Mouse (Mus musculus) C2C12 (cell line): Measurements from ENCODE around the gene Chadl. TPM values are rescaled to one million over a fixed set of nuclear protein-coding genes. Genes with fewer than 3 reads are reported as not detected.
"Not testable (repeated sequence)": the region's sequence is repeated elsewhere in the genome, so short reads cannot be mapped to it uniquely, and the experiment has no call there.

Source experiments
- H3K27me3 ChIP-seq: one replicate; pipeline ENCODE4 v1.6.1; 2011; ENCODE audit not compliant: control insufficient read depth, insufficient read depth, insufficient read length
- H3K36me3 ChIP-seq: one replicate; pipeline ENCODE4 v1.6.1; 2011; ENCODE audit not compliant: control insufficient read depth, insufficient read depth
- H3K4me3 ChIP-seq: one replicate; pipeline ENCODE4 v1.5.1; 2011; ENCODE audit warnings: mild to moderate bottlenecking, control low read depth; ENCODE audit not compliant: poor library complexity, insufficient read depth, severe bottlenecking
- H3K79me2 ChIP-seq: one replicate; pipeline ENCODE4 v1.6.1; 2011; ENCODE audit not compliant: control insufficient read depth, insufficient read depth
- H3K79me3 ChIP-seq: one replicate; pipeline ENCODE4 v1.6.1; 2011; ENCODE audit warnings: low read depth, control low read depth
- H3ac ChIP-seq: one replicate; pipeline ENCODE3; 2011; ENCODE audit warnings: low read depth; ENCODE audit not compliant: control insufficient read depth, insufficient read length
- CEBPB ChIP-seq: IDR thresholded peaks from one replicate; pipeline ENCODE4 v1.6.1; 2011; ENCODE audit warnings: low read depth, mild to moderate bottlenecking, control low read depth, moderate library complexity
- CTCF ChIP-seq: IDR thresholded peaks from one replicate; pipeline ENCODE4 v1.5.1; 2011; ENCODE audit not compliant: control insufficient read depth, insufficient read depth, insufficient read length
- FOSL1 ChIP-seq: IDR thresholded peaks from one replicate; pipeline ENCODE4 v1.8.0; 2011; ENCODE audit warnings: mild to moderate bottlenecking, low read length; ENCODE audit not compliant: poor library complexity, insufficient read depth, severe bottlenecking
- MAX ChIP-seq: IDR thresholded peaks from one replicate; pipeline ENCODE4 v1.6.1; 2011; ENCODE audit warnings: mild to moderate bottlenecking, control low read depth
- MYOD1 ChIP-seq: IDR thresholded peaks from one replicate; pipeline ENCODE4 v1.6.1; 2011; ENCODE audit warnings: low read depth; ENCODE audit not compliant: control insufficient read depth, insufficient read length
- MYOG ChIP-seq: IDR thresholded peaks from one replicate; pipeline ENCODE4 v1.6.1; 2011; ENCODE audit not compliant: control insufficient read depth, insufficient read length; ENCODE audit errors: extremely low read depth
- USF1 ChIP-seq: IDR thresholded peaks from one replicate; pipeline ENCODE4 v1.6.1; 2011; ENCODE audit warnings: low read depth, mild to moderate bottlenecking, control low read depth, moderate library complexity
- polyA plus RNA-seq: library from polyadenylated mRNA; unstranded; fragments of >200 nt; fragmentation: generic; extraction: Trizol; gene quantifications from one replicate; pipeline ENCODE4 v1.2.1, GENCODE M21; 2012; ENCODE audit warnings: missing spikeins

The Chadl gene
- polyA plus RNA-seq, 1 experiment, result 1.5 TPM

DNA sequence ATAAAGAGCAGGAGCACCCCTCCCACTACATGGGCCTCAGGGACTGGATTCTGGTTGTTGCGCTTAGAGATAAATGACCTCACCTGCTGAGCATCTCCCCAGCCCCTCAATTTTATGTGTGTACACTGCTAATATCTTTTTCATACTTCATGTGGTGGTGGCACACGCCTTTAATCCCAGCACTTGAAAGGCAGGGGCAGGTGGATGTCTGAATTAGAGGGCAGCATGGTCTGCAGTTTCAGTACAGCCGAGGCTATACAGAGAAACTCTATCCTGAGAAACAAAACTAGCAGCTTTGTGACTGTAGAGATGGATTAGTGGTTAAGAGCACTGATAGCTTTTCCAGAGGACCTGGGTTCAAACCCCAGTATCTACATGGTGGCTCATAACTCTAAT is 6.0 kb upstream of the Chadl start:
- Histone ChIP-seq H3K36me3 (peaks cover 63% of the 10 kb centered on the region), H3K4me3 (no peak overlapping the region), H3K79me3 (no peaks in the 10 kb centered on the region), H3K79me2 (peaks cover under 1% of the 10 kb centered on the region), H3ac (no peak overlapping the region), H3K27me3 (no peaks in the 10 kb centered on the region)
- TF ChIP-seq MYOG (no peak), FOSL1 (no peak), MYOD1 (peak; percentile 70), CEBPB (no peak)

DNA sequence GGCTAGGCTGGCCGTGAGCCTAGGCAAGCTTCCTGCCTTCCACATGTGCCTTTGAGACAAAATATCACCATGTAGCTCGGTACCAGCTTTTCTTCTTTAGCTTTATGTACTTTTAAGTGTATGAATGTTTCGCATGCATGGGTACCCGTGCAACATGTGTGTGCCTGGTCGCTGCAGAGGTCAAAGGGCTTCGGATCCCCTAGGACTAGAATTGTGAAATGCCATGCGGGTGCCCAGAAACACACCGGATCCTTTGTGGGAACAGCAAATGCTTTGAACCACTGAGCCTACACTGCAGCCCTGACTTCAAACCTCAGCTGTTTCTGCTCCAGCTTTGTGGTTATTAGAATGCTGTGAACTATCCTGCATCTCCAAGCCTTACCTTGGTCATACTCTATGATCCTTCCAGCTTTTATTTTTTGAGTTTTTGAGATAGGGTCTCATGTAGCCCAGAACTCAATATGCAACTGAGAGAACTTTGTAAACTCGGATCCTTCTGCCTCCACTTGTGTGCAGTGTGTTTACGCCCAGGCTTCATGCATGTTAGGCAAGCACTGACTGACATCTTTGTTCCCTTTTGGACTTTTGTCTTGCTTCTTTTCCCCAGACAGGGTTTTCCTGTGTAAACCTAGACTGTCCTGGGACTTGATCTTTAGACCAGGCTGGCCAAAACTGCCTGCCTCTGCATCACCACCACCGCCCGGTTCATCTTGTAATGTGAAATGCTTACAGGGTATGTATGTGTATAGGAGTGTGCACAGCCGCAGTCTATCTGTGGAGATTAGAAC is 5.4 kb upstream of the Chadl start:
- Histone ChIP-seq H3K36me3 (peaks cover 57% of the 10 kb centered on the region), H3ac (no peak overlapping the region), H3K79me3 (no peaks in the 10 kb centered on the region), H3K27me3 (no peaks in the 10 kb centered on the region), H3K4me3 (no peak overlapping the region), H3K79me2 (no peaks in the 10 kb centered on the region)
- TF ChIP-seq MYOD1, result no peak
- peak; percentile 37 for TF ChIP-seq CEBPB

DNA sequence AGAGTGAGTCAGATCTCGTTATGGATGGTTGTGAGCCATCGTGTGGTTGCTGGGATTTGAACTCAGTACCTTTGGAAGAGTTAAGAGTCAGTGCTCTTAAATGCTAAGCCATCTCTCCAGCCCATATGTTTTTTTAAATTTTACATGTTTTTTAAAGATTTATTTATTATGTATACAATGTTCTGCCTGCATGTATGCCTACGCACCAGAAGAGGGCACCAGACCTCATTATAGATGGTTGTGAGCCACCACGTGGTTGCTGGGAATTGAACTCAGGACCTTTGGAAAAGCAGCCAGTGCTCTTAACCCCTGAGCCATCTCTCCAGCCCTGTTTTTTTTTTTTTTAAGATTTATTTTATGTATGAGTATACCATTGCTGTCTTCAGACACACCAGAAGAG is 4.3 kb upstream of the Chadl start:
- H3K79me3 ChIP-seq, H3K79me2 ChIP-seq, H3ac ChIP-seq, H3K27me3 ChIP-seq, H3K4me3 ChIP-seq: not testable (repeated sequence)
- peaks cover 48% of the 10 kb centered on the region for H3K36me3 ChIP-seq

DNA sequence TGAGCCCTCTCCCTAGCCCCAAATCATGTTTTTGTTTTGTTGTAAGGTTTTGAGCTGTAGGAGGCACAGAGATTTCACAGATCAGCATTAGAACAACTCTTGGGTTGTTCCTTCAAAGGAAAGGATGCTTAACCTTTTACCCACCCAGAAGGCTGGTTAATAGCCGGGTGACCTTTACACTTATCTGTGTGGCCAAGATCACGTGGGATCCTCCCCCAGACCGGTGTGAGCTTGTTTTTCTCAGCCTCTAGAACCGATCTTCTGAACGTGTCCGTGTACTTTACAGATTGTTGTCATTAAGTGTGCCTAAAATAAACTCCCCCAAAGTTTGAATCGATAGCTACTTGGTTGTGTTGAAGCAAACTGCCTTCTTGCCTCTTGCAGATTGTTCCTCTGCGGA is 3.5 kb upstream of the Chadl start:
- Histone ChIP-seq H3ac (no peak overlapping the region), H3K79me3 (no peaks in the 10 kb centered on the region), H3K79me2 (no peaks in the 10 kb centered on the region), H3K4me3 (no peak overlapping the region), H3K36me3 (peaks cover 40% of the 10 kb centered on the region), H3K27me3 (no peaks in the 10 kb centered on the region)
- TF ChIP-seq CTCF (no peak), MAX (no peak), MYOD1 (no peak), MYOG (no peak), USF1 (no peak), CEBPB (no peak), FOSL1 (no peak)

DNA sequence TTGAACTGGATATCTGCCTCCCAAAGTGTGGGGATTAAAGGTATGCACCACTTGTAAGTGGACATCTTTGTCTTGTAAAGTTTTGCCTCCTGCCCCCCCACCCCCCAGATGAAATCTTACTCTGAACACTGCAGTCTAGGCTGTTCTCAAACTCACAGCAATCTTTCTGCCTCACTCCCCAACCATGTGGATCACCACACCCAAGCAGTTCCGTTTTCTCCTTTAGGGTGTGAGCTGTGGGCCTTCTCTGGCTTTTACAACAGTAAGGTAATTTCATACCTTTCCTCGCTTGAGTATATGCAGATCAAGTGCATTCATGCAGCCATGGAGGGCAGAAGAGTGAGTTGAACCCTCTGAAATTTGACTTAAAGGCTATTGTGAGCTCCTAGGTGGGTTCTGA is 3.1 kb upstream of the Chadl start:
- H3K4me3 ChIP-seq, result no peak overlapping the region
- H3K79me2 ChIP-seq, result no peaks in the 10 kb centered on the region
- H3ac ChIP-seq, result no peak overlapping the region
- no peaks in the 10 kb centered on the region for H3K79me3 ChIP-seq
- TF ChIP-seq FOSL1, result no peak
- TF ChIP-seq CTCF, result no peak
- no peak for TF ChIP-seq MAX
- no peak for TF ChIP-seq MYOG
- no peak for TF ChIP-seq MYOD1
- no peak for TF ChIP-seq CEBPB
- no peak for TF ChIP-seq USF1
- H3K27me3 ChIP-seq, result no peaks in the 10 kb centered on the region
- peaks cover 36% of the 10 kb centered on the region for H3K36me3 ChIP-seq

GRCm38 (mm10) chr15:81698532-81698931 is 1.4 kb upstream of the Chadl start:
- H3K79me2 ChIP-seq, result no peaks in the 10 kb centered on the region
- no peak overlapping the region for H3ac ChIP-seq
- no peaks in the 10 kb centered on the region for H3K79me3 ChIP-seq
- peaks cover 20% of the 10 kb centered on the region for H3K36me3 ChIP-seq
- peaks cover under 1% of the 10 kb centered on the region for H3K27me3 ChIP-seq
- H3K4me3 ChIP-seq, result no peak overlapping the region
- TF ChIP-seq FOSL1, result no peak
- peak; percentile 66 for TF ChIP-seq CEBPB
